Mouse (Mus musculus) right cerebral cortex, postnatal 10 days (tissue): ENCODE results near the gene Wwox.

Experiments used
- DNase-seq, 2 experiments: peaks; one replicate each; pipeline ENCODE4 v3.0.0; 2021; ENCODE audit warnings: low spot score in 2 of 2

Gene Wwox

GRCm38 (mm10) chr8:114468526-114469207 lies 29.2 kb downstream of the Wwox start:
- no peak for DNase-seq

GRCm38 (mm10) chr8:114469208-114469590 lies 29.7 kb downstream of the Wwox start:
- no peak for DNase-seq

GRCm38 (mm10) chr8:114473546-114473945 lies 34.1 kb downstream of the Wwox start:
- no peak for DNase-seq

GRCm38 (mm10) chr8:114476919-114477318 lies 37.5 kb downstream of the Wwox start:
- no peak for DNase-seq

- DNase-seq, result no peak
Measured at GRCm38 (mm10) chr8:114477790-114478189, 38.3 kb downstream of the Wwox start.

GRCm38 (mm10) chr8:114479749-114480148 lies 40.3 kb downstream of the Wwox start:
- no peak for DNase-seq

- DNase-seq, result no peak
Measured at GRCm38 (mm10) chr8:114491662-114492160, 52.3 kb downstream of the Wwox start.

GRCm38 (mm10) chr8:114499448-114500144 lies 60.1 kb downstream of the Wwox start:
- DNase-seq, result no peak

GRCm38 (mm10) chr8:114501906-114502305 lies 62.5 kb downstream of the Wwox start:
- no peak for DNase-seq

GRCm38 (mm10) chr8:114503196-114503595 lies 63.7 kb downstream of the Wwox start:
- DNase-seq, result no peak

- DNase-seq, result no peak
Measured at GRCm38 (mm10) chr8:114504889-114505288, 65.4 kb downstream of the Wwox start.

- no peak for DNase-seq
Measured at GRCm38 (mm10) chr8:114505351-114506347, 66.2 kb downstream of the Wwox start.

- DNase-seq, result no peak
Measured at GRCm38 (mm10) chr8:114507404-114507803, 67.9 kb downstream of the Wwox start.

- no peak for DNase-seq
Measured at GRCm38 (mm10) chr8:114510226-114510625, 70.8 kb downstream of the Wwox start.

GRCm38 (mm10) chr8:114512075-114512935 lies 72.8 kb downstream of the Wwox start:
- DNase-seq, result no peak

- DNase-seq, result no peak
Measured at GRCm38 (mm10) chr8:114514692-114515091, 75.2 kb downstream of the Wwox start.

GRCm38 (mm10) chr8:114523061-114523460 lies 83.6 kb downstream of the Wwox start:
- no peak for DNase-seq

- DNase-seq, result no peak
Measured at GRCm38 (mm10) chr8:114526626-114527267, 87.3 kb downstream of the Wwox start.

GRCm38 (mm10) chr8:114527648-114528221 lies 88.3 kb downstream of the Wwox start:
- no peak for DNase-seq

- no peak for DNase-seq
Measured at GRCm38 (mm10) chr8:114529581-114529980, 90.1 kb downstream of the Wwox start.
